Mouse (Mus musculus): ENCODE results near the gene Krtap13-1.
"Not testable (repeated sequence)": the region's sequence is repeated elsewhere in the genome, so short reads cannot be mapped to it uniquely, and the experiment has no call there.

DNA sequence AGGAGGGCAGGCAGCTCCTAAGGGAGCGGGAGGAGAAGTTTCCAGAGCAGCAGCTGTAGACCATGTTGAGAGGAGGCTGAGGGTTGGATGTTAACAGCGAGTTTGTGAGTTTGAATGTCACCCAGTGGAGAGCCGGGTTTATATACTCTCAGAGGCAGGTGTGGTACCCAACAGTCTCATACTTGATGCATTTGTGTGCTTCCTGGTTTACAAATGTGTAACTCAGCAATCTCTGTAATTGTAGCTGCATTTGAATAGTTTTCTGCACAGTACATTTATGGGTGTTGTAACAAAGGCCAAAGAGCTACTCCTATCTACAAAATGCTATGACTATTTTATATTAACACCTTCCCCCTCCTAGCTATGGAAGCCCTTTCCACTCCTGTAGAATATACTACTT lies 22.9 kb downstream of the Krtap13-1 start, which contains the start of gene Krtap13:
- TF ChIP-seq MAX (IDR thresholded peaks at IDR 0.05; ENCODE audit: low read depth); POLR2A (IDR thresholded peaks at IDR 0.05; ENCODE audit: insufficient read length, low read depth); POLR2AphosphoS2 (IDR thresholded peaks at IDR 0.05; ENCODE audit: insufficient read length, low read depth); USF1 (IDR thresholded peaks at IDR 0.05; ENCODE audit: low read depth); E2F4 (IDR thresholded peaks at IDR 0.05; ENCODE audit: insufficient read depth); TCF3 (IDR thresholded peaks at IDR 0.05; ENCODE audit: insufficient read length, low read depth); TCF12 (IDR thresholded peaks at IDR 0.05; ENCODE audit: insufficient read depth, poor library complexity, severe bottlenecking); MYOG (IDR thresholded peaks at IDR 0.05; ENCODE audit: control insufficient read depth in 1 of 3, insufficient read depth in 1 of 3, insufficient read length in 2 of 3, low read depth in 2 of 3); REST (IDR thresholded peaks at IDR 0.05; ENCODE audit: insufficient read depth, insufficient read length); MYOD1 (IDR thresholded peaks at IDR 0.05; ENCODE audit: control insufficient read depth in 1 of 3, insufficient read length in 2 of 3, low read depth in 2 of 3): not testable (repeated sequence)

Data from myocyte (in vitro differentiated cells).